Mouse (Mus musculus): ENCODE measurements around the gene Slc16a3.

Gene Slc16a3

GRCm38 (mm10) chr11:120948328-120948727, at the start of gene Slc16a3:
Gene Slc16a3 (plus strand): TSS chr11:120948480.
- no peak for DNase-seq

GRCm38 (mm10) chr11:120900276-120901244, 47.7 kb upstream of the Slc16a3 start:
- no peak for DNase-seq

- no peak for DNase-seq
Observed at GRCm38 (mm10) chr11:120901729-120902486, 46.4 kb upstream of the Slc16a3 start.

GRCm38 (mm10) chr11:120902487-120903142, 45.7 kb upstream of the Slc16a3 start:
- DNase-seq, result peak; percentile 45

- DNase-seq, result no peak
Observed at GRCm38 (mm10) chr11:120903159-120903850, 45.0 kb upstream of the Slc16a3 start.

GRCm38 (mm10) chr11:120904561-120904960, 43.7 kb upstream of the Slc16a3 start:
- no peak for DNase-seq

GRCm38 (mm10) chr11:120905430-120905873, 42.8 kb upstream of the Slc16a3 start:
- peak; percentile 65 for DNase-seq

GRCm38 (mm10) chr11:120913796-120914195, 34.5 kb upstream of the Slc16a3 start:
- DNase-seq, result no peak

- DNase-seq, result no peak
Observed at GRCm38 (mm10) chr11:120916477-120916876, 31.8 kb upstream of the Slc16a3 start.

- DNase-seq, result no peak
Observed at GRCm38 (mm10) chr11:120917756-120918155, 30.5 kb upstream of the Slc16a3 start.

GRCm38 (mm10) chr11:120922528-120922927, 25.8 kb upstream of the Slc16a3 start:
- no peak for DNase-seq

GRCm38 (mm10) chr11:120928468-120928867, 19.8 kb upstream of the Slc16a3 start:
- DNase-seq, result no peak

- DNase-seq, result no peak
Observed at GRCm38 (mm10) chr11:120931479-120931878, 16.8 kb upstream of the Slc16a3 start.

- DNase-seq, result peak; percentile 86
Observed at GRCm38 (mm10) chr11:120932564-120933398, 15.5 kb upstream of the Slc16a3 start, which contains the start of gene Ccdc57. Gene Ccdc57 (minus strand): TSS chr11:120932872.

- no peak for DNase-seq
Observed at GRCm38 (mm10) chr11:120937976-120938375, 10.3 kb upstream of the Slc16a3 start.

- no peak for DNase-seq
Observed at GRCm38 (mm10) chr11:120938795-120939194, 9.5 kb upstream of the Slc16a3 start.

GRCm38 (mm10) chr11:120939712-120940341, 8.5 kb upstream of the Slc16a3 start:
- no peak for DNase-seq

GRCm38 (mm10) chr11:120940959-120941358, 7.3 kb upstream of the Slc16a3 start:
- no peak for DNase-seq

- no peak for DNase-seq
Observed at GRCm38 (mm10) chr11:120945266-120945665, 3.0 kb upstream of the Slc16a3 start.

GRCm38 (mm10) chr11:120945926-120946325, 2.4 kb upstream of the Slc16a3 start:
- no peak for DNase-seq

Data from kidney, adult 11 months (tissue).